Mouse (Mus musculus): ENCODE measurements around the gene Ldlrap1. TPM values are rescaled to one million over a fixed set of nuclear protein-coding genes. Genes with fewer than 3 reads are reported as not detected.

Ldlrap1 gene
- total and polyA plus RNA-seq, 2 experiments from 2014 or later: 1.7 to 2.3 TPM

GRCm38 (mm10) chr4:134701934-134702333 lies 65.9 kb downstream of the Ldlrap1 start:
- H3K4me1 ChIP-seq (ENCODE audit: insufficient read depth): peaks cover 12% of the 10 kb centered on the region; the same call in 1 of the 2 replicates
- 0 out of 2 replicates have a peak overlapping the region, but pooled peaks have one; percentile 10 for H3K9ac ChIP-seq
- peak overlapping the region; percentile 64 for H3K4me3 ChIP-seq (ENCODE audit: low read depth, low read length)
- ATAC-seq (no peak), DNase-seq (peak; percentile 88)
- H3K27ac ChIP-seq (ENCODE audit: low read depth, low read length): no peak overlapping the region
- no peaks in the 10 kb centered on the region for H3K9me3 ChIP-seq (ENCODE audit: low read length)
- H3K36me3 ChIP-seq (ENCODE audit: insufficient read depth): no peaks in the 10 kb centered on the region
- H3K27me3 ChIP-seq (ENCODE audit: insufficient read depth, low read length): peaks cover 8% of the 10 kb centered on the region; the same call in 1 of the 2 replicates
- peak overlapping the region; percentile 97 for H3K4me2 ChIP-seq (ENCODE audit: low read depth)
- 29% methylated on average over 6 of the region's 6 CpGs for WGBS
- TF ChIP-seq CTCF (IDR thresholded peaks at IDR 0.05; ENCODE audit: low read depth): peak; percentile 96

- H3K4me1 ChIP-seq (ENCODE audit: insufficient read depth): peaks cover 12% of the 10 kb centered on the region; the same call in 1 of the 2 replicates
- H3K4me2 ChIP-seq (ENCODE audit: low read depth): peak overlapping the region; percentile 97; the same call in 1 of the 2 replicates
- H3K4me3 ChIP-seq (ENCODE audit: low read depth, low read length): no peak overlapping the region
- H3K27me3 ChIP-seq (ENCODE audit: insufficient read depth, low read length): peaks cover 8% of the 10 kb centered on the region; the same call in 1 of the 2 replicates
- H3K9ac ChIP-seq: no peak overlapping the region
- ATAC-seq: no peak
- no peaks in the 10 kb centered on the region for H3K36me3 ChIP-seq (ENCODE audit: insufficient read depth)
- no peak for DNase-seq
- TF ChIP-seq CTCF (IDR thresholded peaks at IDR 0.05; ENCODE audit: low read depth): no peak
- 94% methylated on average over 2 of the region's 2 CpGs for WGBS
- H3K27ac ChIP-seq (ENCODE audit: low read depth, low read length): no peak overlapping the region
- H3K9me3 ChIP-seq (ENCODE audit: low read length): no peaks in the 10 kb centered on the region
Measured at GRCm38 (mm10) chr4:134700911-134701310, 66.9 kb downstream of the Ldlrap1 start.

GRCm38 (mm10) chr4:134693202-134693940 lies 74.5 kb downstream of the Ldlrap1 start:
- Histone ChIP-seq H3K9ac (no peak overlapping the region), H3K4me1 (ENCODE audit: insufficient read depth) (no peaks in the 10 kb centered on the region), H3K27me3 (ENCODE audit: insufficient read depth, low read length) (no peaks in the 10 kb centered on the region), H3K4me2 (ENCODE audit: low read depth) (no peak overlapping the region), H3K36me3 (ENCODE audit: insufficient read depth) (no peaks in the 10 kb centered on the region), H3K27ac (ENCODE audit: low read depth, low read length) (no peak overlapping the region), H3K4me3 (ENCODE audit: low read depth, low read length) (no peak overlapping the region), H3K9me3 (ENCODE audit: low read length) (no peaks in the 10 kb centered on the region)
- no peak for TF ChIP-seq CTCF (IDR thresholded peaks at IDR 0.05; ENCODE audit: low read depth)
- WGBS: 75% methylated on average over 9 of the region's 9 CpGs
- DNase-seq (no peak), ATAC-seq (no peak)

GRCm38 (mm10) chr4:134692388-134692787 lies 75.4 kb downstream of the Ldlrap1 start:
- DNase-seq (no peak), ATAC-seq (no peak)
- Histone ChIP-seq H3K9me3 (ENCODE audit: low read length) (no peaks in the 10 kb centered on the region), H3K27ac (ENCODE audit: low read depth, low read length) (no peak overlapping the region), H3K4me3 (ENCODE audit: low read depth, low read length) (no peak overlapping the region), H3K36me3 (ENCODE audit: insufficient read depth) (no peaks in the 10 kb centered on the region), H3K9ac (no peak overlapping the region), H3K4me2 (ENCODE audit: low read depth) (no peak overlapping the region), H3K27me3 (ENCODE audit: insufficient read depth, low read length) (no peaks in the 10 kb centered on the region), H3K4me1 (ENCODE audit: insufficient read depth) (no peaks in the 10 kb centered on the region)
- WGBS: 100% methylated on average over 1 of the region's 1 CpGs
- peak; percentile 13; the same call in 1 of the 2 replicates for TF ChIP-seq CTCF (IDR thresholded peaks at IDR 0.05; ENCODE audit: low read depth)

Other genes starting within 250 kb of the Ldlrap1 start
- 116 and 119 TPM in 2 replicates for gene Mtfr1l, start 232.6 kb downstream of the Ldlrap1 start, total RNA-seq (2014; rRNA removed)
- 191 and 194 TPM in 2 replicates for gene Mtfr1l, start 232.6 kb downstream of the Ldlrap1 start, polyA plus RNA-seq (2015; fragmentation: Nextera tagmentation; extraction: Ambion mirVana)
- gene Selenon, start 215.9 kb downstream of the Ldlrap1 start, total RNA-seq (2014; rRNA removed): 17.1 and 17.9 TPM in 2 replicates
- gene Selenon, start 215.9 kb downstream of the Ldlrap1 start, polyA plus RNA-seq (2015; fragmentation: Nextera tagmentation; extraction: Ambion mirVana): 11.8 and 13.4 TPM in 2 replicates
- gene Man1c1, start 63.7 kb downstream of the Ldlrap1 start, total RNA-seq (2014; rRNA removed): 8.3 and 9.9 TPM in 2 replicates
- gene Man1c1, start 63.7 kb downstream of the Ldlrap1 start, polyA plus RNA-seq (2015; fragmentation: Nextera tagmentation; extraction: Ambion mirVana): 1.7 and 2.4 TPM in 2 replicates
- gene Maco1, start 85.3 kb upstream of the Ldlrap1 start, total RNA-seq (2014; rRNA removed): 84.2 and 103 TPM in 2 replicates
- gene Maco1, start 85.3 kb upstream of the Ldlrap1 start, polyA plus RNA-seq (2015; fragmentation: Nextera tagmentation; extraction: Ambion mirVana): 55.1 and 78.4 TPM in 2 replicates
- 0.19 and 0.38 TPM in 2 replicates for gene Rhd, start 96.5 kb upstream of the Ldlrap1 start, total RNA-seq (2014; rRNA removed)
- gene Rhd, start 96.5 kb upstream of the Ldlrap1 start, polyA plus RNA-seq (2015; fragmentation: Nextera tagmentation; extraction: Ambion mirVana): 0.14 and 0.70 TPM in 2 replicates
- gene Tmem50a, start 147.0 kb upstream of the Ldlrap1 start, total RNA-seq (2014; rRNA removed): 165 and 174 TPM in 2 replicates
- 200 and 248 TPM in 2 replicates for gene Tmem50a, start 147.0 kb upstream of the Ldlrap1 start, polyA plus RNA-seq (2015; fragmentation: Nextera tagmentation; extraction: Ambion mirVana)
- gene Rsrp1, start 155.6 kb upstream of the Ldlrap1 start, total RNA-seq (2014; rRNA removed): 93.3 and 95.4 TPM in 2 replicates
- 180 and 225 TPM in 2 replicates for gene Rsrp1, start 155.6 kb upstream of the Ldlrap1 start, polyA plus RNA-seq (2015; fragmentation: Nextera tagmentation; extraction: Ambion mirVana)
- gene Syf2, start 162.9 kb upstream of the Ldlrap1 start, total RNA-seq (2014; rRNA removed): 53.3 and 64.9 TPM in 2 replicates
- gene Syf2, start 162.9 kb upstream of the Ldlrap1 start, polyA plus RNA-seq (2015; fragmentation: Nextera tagmentation; extraction: Ambion mirVana): 75.0 and 84.9 TPM in 2 replicates